Mouse (Mus musculus) right cerebral cortex, adult 2 months (tissue): Measurements from ENCODE around the gene A1cf.

Source experiments
- DNase-seq, 2 experiments: peaks; one replicate each; pipeline ENCODE4 v3.0.0; 2021 to 2022; ENCODE audit warnings: low spot score in 2 of 2

Gene A1cf

DNA sequence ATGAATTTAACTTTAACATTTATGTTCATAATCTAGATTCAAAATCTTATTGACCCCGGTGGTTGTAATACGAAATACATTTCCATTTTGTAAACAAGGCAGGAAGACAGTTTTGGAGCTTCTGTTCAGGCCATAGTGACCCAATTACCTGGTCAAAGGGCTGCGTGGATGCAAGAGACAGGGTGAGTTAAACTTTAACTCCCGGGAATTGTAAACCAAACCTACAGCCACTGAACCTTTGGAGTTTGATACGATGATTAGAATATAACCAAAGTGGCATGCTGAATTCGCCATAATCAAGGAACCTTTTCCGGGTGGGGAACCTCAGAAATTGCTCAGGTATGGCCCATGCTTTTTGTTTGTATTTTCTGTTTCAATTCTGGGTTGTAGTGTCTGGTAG lies at the start of gene A1cf:
Gene A1cf (plus strand): TSS at position 244 of the 400 bp plus-strand sequence.
- DNase-seq = no peak

GRCm38 (mm10) chr19:31834250-31834649 lies 34.3 kb upstream of the A1cf start:
- DNase-seq = no peak

DNA sequence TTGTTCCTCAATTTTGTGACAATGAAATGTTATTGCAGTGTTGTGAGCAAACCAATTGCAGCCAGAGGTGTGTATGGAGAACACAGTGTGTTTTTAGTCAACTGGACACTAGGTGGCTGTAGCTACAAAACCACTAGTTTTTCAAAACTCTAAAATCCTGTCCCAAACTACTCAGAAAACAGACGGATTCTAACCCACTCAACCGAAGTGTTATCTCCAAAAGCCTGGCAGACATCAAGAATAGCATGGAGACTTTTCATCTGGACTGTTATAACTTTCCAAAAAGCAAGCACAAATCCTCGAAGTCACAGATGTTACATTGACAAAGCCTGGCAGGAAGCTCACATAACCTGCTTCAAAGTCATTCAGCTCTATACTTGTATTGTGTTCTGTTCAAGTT lies 6.7 kb upstream of the A1cf start:
- peak; percentile 4 to 7 for DNase-seq

DNA sequence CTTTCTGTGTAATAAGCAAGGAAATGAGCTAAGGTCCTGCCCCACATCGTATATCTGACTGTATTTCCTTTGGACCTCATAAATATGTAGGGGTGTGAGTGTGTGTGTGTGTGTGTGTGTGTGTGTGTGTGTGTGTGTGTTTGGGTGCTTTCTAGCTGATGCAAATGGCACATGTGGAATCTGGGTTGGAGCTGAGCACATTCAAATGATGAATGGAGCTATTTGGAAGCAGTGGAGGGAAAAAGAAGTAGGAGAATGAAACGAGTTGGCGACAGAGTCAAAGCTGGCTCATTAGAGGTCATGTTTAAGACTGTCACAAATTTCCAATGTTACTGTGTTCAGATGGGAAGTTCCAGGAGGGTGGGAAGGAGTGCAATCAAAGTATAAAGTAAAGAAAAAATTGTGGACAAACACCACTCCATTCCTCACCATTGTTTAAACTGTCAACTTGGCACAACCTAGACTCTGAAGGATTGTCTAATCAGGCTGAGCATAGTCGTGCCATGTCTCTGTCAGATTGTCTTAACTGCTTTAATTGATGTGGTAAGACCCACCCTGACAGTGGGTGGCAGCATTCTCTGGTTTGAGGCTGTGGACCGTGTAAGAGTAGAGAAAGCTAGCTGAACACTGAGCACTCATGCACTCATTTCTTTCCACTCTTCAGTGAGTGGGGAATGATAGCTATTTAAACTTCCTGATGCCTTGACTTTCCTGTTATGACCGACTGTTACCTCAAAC lies 5.9 kb upstream of the A1cf start:
- no peak for DNase-seq

- no peak for DNase-seq
These were observed 3.1 kb upstream of the A1cf start for GRCm38 (mm10) chr19:31865451-31865850.

- no peak for DNase-seq
These were observed 488 bp upstream of the A1cf start for GRCm38 (mm10) chr19:31868076-31868475.

GRCm38 (mm10) chr19:31868971-31869370 lies 407 bp downstream of the A1cf start:
- no peak for DNase-seq

DNA sequence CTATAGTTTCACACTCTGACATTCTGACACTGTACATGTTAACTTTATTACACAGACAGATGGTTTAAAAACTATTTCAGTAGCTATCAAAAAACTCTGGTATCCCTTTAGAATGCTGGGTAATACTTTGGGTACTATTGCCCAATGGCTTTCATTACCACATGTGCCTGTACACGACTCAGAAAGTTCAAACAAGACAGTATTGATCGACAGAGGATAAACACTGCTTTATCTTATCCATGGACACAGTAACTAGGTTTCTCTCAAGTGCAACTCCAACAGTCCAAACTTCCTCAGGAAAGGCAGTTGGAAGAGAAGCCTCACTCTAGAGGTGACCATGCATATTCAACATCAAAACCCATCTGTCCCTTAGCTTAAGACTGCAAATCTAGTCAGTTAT lies 2.8 kb downstream of the A1cf start:
- DNase-seq = no peak

DNA sequence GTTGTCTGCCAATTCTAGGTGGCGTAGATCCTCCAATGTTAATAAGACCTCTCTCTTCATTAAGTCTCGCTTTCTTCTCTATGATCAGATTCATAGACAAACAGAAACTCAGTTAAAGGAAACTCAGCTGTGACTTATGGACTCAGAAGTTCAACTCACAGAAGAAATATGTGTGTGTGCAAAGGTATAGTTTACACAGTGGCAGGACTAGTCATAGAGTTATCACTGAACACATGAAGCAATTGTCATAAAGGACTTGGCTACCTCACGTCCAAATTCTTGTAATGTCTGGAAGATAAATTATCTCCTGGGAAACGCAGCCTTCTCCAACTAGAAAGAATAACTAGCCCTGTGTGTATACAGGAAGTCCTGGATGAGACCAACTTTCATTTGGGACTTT lies 9.4 kb downstream of the A1cf start:
- DNase-seq = no peak

- DNase-seq = no peak
These were observed 16.0 kb downstream of the A1cf start for GRCm38 (mm10) chr19:31884594-31884993.

DNA sequence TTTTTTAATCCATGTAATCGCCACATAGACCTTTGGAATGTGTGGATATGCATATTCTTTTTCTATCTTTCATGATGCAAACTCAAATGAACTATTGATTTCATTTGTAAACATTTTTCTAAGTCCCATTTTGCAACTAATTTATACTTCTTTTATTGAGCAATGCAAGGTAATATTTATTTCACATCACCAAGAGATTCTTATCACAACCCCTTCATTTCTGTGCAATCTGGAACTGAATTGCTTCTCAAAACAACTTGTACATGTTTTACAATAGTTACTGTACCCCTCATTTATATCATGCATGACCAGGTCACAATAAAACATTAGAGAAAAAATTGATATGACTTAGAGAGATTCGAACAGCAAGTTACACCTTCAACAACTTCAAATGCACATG lies 18.7 kb downstream of the A1cf start:
- DNase-seq = no peak

DNA sequence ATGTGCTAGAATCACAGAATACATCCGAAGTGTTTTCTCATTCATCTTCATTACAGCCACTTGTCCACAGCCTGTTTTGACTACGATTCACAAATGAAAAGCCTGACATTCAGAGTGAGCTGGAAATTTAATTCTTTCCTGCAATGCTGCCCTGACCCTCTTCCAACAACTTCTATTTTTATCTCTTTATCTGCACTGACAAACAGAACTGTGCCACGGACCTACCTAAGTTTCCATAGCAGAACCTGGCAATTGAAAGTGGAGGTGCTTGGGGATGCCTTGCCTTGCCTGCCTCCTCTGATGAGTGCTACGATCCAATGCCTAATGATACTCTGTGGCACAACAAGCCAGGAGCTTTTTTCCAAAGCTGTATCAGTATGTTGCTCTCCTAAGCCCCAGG lies 21.4 kb downstream of the A1cf start:
- DNase-seq = no peak

DNA sequence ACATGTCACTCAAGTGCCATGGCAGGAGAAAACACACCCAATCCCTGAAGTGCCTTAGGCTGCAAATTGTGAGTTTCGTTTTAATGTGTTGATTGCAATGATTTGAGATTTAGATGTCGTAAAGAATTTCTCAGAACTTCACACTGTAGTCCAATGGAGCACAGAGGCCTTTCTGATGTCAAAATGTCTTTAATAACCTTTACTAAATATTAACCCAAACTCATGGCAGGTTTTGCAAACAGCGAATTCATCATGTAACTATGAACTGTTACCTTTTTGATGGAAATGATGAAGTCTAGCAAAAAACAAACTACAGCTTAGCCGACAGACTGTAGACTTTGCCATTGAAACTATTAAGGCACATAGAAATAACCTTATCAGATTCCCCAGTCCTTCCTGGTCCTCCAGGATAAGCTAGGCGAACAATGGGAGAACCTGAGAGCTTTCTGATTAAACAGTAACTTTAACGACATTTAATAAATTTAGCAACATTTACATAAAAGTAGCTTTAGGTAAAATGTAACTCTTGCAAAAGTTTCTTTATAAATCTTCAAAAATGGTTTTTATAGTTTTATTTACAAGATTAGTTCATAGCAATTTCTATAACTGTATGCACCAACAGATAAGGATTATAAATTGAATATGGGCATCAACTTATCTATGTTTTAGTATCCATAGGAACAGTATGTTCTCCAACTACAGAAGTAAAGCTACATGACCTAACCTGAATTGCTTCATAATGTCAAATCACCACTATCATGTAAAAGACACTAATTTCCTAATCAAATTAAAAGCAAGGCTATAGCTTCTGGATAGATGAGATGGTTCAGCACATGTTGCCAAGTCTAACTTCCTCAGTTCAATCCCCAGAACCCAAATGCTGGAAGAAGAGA lies 22.7 kb downstream of the A1cf start:
- no peak for DNase-seq

DNA sequence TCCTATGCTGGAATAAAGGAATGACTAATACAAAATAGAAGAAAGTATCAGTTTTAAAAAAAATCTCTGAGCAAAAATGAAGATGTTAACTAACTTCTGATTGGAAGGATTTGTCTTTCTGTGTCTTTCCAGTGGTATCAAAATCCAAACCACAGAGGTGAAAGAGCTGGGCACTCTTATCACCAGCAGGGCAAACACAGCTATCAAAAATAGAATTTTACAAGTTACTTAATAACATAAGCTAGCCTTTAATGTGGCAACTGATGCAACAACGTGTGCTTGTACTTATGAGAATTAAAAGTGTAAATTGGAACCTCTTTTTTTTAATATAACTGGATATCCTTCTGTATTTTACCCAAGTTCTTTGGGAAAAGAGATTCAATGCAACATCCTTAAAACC lies 27.4 kb downstream of the A1cf start:
- DNase-seq = no peak

- DNase-seq = no peak
These were observed 28.1 kb downstream of the A1cf start for GRCm38 (mm10) chr19:31896711-31897110.

DNA sequence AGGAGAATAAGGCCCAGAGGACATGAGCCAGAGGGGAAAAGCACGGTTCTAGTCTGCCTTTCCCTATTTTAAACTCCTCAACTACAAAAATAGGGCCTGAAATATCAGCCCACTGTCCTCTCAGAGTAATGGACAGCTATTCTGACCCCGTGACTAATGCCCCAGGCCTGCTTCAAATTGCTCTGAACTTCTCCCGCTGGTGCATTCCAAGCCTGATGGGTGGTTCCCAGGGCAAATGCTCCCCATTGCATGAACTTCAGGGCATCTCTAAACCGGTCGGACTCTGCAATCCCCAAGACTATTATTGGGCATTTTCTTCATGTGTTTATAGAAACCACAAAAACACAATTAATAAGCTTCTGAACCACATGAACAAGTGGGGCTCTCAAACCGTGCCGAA lies 37.1 kb downstream of the A1cf start:
- DNase-seq = no peak

DNA sequence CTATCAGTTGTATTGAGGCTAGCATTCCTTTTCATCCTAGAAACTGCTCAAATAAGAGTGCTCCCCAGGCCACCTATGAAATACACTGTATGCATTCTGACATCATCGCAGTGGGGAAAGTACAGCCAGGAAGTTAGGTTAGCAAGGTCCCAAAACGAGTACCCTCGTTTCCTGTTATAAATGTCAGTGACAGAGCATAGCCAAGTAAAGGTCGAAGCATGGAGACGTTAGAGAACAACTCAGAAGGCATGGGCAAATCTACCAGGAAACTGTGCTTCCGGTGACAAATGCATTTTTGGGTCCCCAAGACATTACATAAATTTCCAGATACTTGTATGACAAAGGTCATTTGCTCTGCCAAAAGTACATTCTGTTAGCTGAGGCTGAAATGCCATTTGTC lies 41.9 kb downstream of the A1cf start:
- DNase-seq = no peak

GRCm38 (mm10) chr19:31913946-31914345 lies 45.4 kb downstream of the A1cf start:
- no peak for DNase-seq

GRCm38 (mm10) chr19:31920357-31920756 lies 51.8 kb downstream of the A1cf start:
- DNase-seq = no peak

DNA sequence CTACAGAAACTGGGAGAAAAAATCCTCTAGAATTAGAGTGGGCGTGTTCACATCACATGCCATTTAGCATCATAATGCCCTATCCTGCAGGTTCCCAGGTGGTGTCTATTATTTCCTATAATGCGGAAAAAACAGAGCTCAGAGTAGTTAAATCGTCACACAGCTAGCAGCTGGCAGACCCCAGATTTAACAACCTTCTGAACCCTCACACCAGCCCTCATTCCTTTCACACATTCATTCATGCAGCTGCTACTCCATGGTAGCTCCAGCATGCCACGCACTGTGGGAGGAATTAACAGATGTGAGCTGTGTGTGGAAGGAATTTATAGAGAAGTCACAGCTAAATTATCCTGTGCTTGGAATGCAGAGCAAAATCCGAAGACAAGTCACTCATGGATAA lies 53.3 kb downstream of the A1cf start:
- peak; percentile 15 to 19 for DNase-seq

- no peak for DNase-seq
These were observed 55.2 kb downstream of the A1cf start for GRCm38 (mm10) chr19:31923615-31924352.

DNA sequence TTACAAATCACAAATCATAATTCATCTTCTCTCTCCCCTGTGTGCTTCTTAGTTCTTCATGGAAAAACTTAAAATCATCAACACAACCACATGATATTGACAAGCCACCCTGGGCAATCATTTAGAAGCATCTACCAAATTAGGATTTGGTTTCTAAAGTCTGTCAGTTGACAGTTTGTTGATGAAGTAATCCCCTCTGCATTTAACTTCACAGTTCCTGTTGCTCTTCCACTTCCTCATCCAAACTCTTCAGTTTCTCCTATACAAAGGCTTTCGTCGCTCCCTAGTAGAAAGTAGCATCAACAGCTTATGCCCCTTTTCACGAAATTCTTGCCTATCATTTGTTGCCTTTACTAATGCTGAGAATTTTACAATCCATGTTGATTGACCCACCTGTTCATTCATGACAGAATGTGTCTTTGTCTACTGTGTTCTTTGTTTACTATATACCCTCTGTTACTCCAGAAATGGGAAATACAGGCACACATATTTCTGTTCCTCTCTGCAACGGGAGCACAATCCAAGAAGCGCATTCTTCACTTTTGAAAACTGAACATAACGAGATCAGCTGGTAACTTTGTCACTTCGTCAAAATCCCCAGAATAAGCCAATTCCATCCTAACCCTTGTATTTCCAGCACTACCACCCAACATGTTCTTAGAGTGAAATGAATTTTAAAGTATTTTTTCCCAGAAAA lies 82.4 kb downstream of the A1cf start:
- DNase-seq = no peak
